Mouse (Mus musculus): ENCODE measurements at regions not wholly inside any gene's neighbourhood (a gene's known extent, or its start where the extent isn't known, plus 50 kb on each side); places are given as distances from the start of the nearest gene placed in this dataset.

GRCm38 (mm10) chr12:109674766-109675165, 74.6 kb upstream of the Rtl1 start:
- TF ChIP-seq GATA1 (IDR thresholded peaks at IDR 0.05; ENCODE audit: borderline replicate concordance, low read length), result no peak
- no peak for TF ChIP-seq FLI1 (IDR thresholded peaks at IDR 0.05; ENCODE audit: low read length)
